ENCODE assay signal across 15 mouse cellular contexts in genomic region chr3:35403952-35404351, GRCm38 (mm10).
A peak's percentile ranks its signal among the peaks of the same experiment; 100 is the strongest.
DNase-seq lines count a peak whose midpoint lies in the region; ATAC-seq and TF ChIP-seq lines count a peak whose summit lies in the region.
"Had no signal": no experiment of that assay in that cellular context is flagged by ENCODE, and none has a peak within 500 bp of the region (broad histone marks: within the 10 kb centered on the region; RNA-seq: fewer than 3 reads in every experiment).

No protein-coding gene starts in this region.

- no peak overlapping the region for H3K4me3 ChIP-seq in midbrain, embryonic 11.5 days (ENCODE audit: low read depth, low read length)
- H3K4me3 ChIP-seq in midbrain, postnatal 0 days (ENCODE audit: low read depth, low read length) = no peak overlapping the region
- no peak overlapping the region for H3K4me3 ChIP-seq in forebrain, embryonic 11.5 days (ENCODE audit: low read depth, low read length)
- no peak overlapping the region for H3K4me3 ChIP-seq in hindbrain, embryonic 11.5 days (ENCODE audit: low read depth, low read length)
- no peak overlapping the region for H3K4me3 ChIP-seq in midbrain, embryonic 14.5 days (replicated peaks; ENCODE audit: low read depth, low read length)
- H3K4me3 ChIP-seq in liver, embryonic 11.5 days (ENCODE audit: low read depth, low read length) = no peak overlapping the region
- H3K4me3 ChIP-seq: limb, embryonic 15.5 days had no signal

- no peak overlapping the region for H3K4me2 ChIP-seq in midbrain, embryonic 11.5 days
- H3K4me2 ChIP-seq in midbrain, postnatal 0 days (ENCODE audit: low read depth, low read length, poor library complexity, severe bottlenecking) = no peak overlapping the region
- H3K4me2 ChIP-seq in forebrain, embryonic 11.5 days (ENCODE audit: low read depth, low read length, severe bottlenecking) = no peak overlapping the region
- H3K4me2 ChIP-seq in hindbrain, embryonic 11.5 days (replicated peaks; ENCODE audit: low read depth, low read length) = no peak overlapping the region
- H3K4me2 ChIP-seq in midbrain, embryonic 14.5 days (ENCODE audit: low read length) = no peak overlapping the region
- H3K4me2 ChIP-seq in liver, embryonic 11.5 days = no peak overlapping the region
- H3K4me2 ChIP-seq: limb, embryonic 15.5 days had no signal

- no peaks in the 10 kb centered on the region for H3K36me3 ChIP-seq in midbrain, embryonic 11.5 days (ENCODE audit: control insufficient read depth, insufficient read depth, low read length)
- H3K36me3 ChIP-seq in midbrain, postnatal 0 days (ENCODE audit: insufficient read depth, low read length) = no peaks in the 10 kb centered on the region
- no peaks in the 10 kb centered on the region for H3K36me3 ChIP-seq in forebrain, embryonic 11.5 days (ENCODE audit: control insufficient read depth, insufficient read depth, low read length)
- no peaks in the 10 kb centered on the region for H3K36me3 ChIP-seq in hindbrain, embryonic 11.5 days (ENCODE audit: control insufficient read depth, insufficient read depth, low read length)
- H3K36me3 ChIP-seq in midbrain, embryonic 14.5 days (ENCODE audit: control insufficient read depth, insufficient read depth, low read length) = no peaks in the 10 kb centered on the region
- no peaks in the 10 kb centered on the region for H3K36me3 ChIP-seq in liver, embryonic 11.5 days (ENCODE audit: control insufficient read depth, insufficient read depth, low read length)
- H3K36me3 ChIP-seq: limb, embryonic 15.5 days had no signal

- peak; percentile 88 for DNase-seq in midbrain, embryonic 11.5 days (ENCODE audit: low spot score, missing footprints)
- no peak for DNase-seq in midbrain, postnatal 0 days (ENCODE audit: low spot score)
- DNase-seq in forebrain, embryonic 11.5 days (ENCODE audit: low spot score) = no peak
- peak; percentile 36 for DNase-seq in hindbrain, embryonic 11.5 days (ENCODE audit: low spot score)
- peak; percentile 18 for DNase-seq in midbrain, embryonic 14.5 days
- no peak for DNase-seq in liver, embryonic 11.5 days (ENCODE audit: low spot score)
- DNase-seq in layer of hippocampus, postnatal 10 days (ENCODE audit: low spot score in 2 of 2) = no peak
- DNase-seq: cerebellum, adult 9-10 months; kidney, adult 2 months; kidney, postnatal 14 days; liver, postnatal 0 days; lung, postnatal 14 days; right cerebral cortex, postnatal 4 days; thymus, postnatal 25 days had no signal

- H3K4me1 ChIP-seq in midbrain, embryonic 11.5 days (ENCODE audit: control insufficient read depth, insufficient read depth, low read length) = peaks cover 7% of the 10 kb centered on the region
- no peaks in the 10 kb centered on the region for H3K4me1 ChIP-seq in midbrain, postnatal 0 days (ENCODE audit: insufficient read depth, low read length)
- H3K4me1 ChIP-seq in forebrain, embryonic 11.5 days (replicated peaks; ENCODE audit: control insufficient read depth, insufficient read depth, low read length) = peaks cover 10% of the 10 kb centered on the region; the same call in 1 of the 2 replicates
- no peaks in the 10 kb centered on the region for H3K4me1 ChIP-seq in hindbrain, embryonic 11.5 days (replicated peaks; ENCODE audit: control insufficient read depth, insufficient read depth, low read length)
- H3K4me1 ChIP-seq in midbrain, embryonic 14.5 days (ENCODE audit: control insufficient read depth, insufficient read depth, low read length) = no peaks in the 10 kb centered on the region
- H3K4me1 ChIP-seq in liver, embryonic 11.5 days (replicated peaks; ENCODE audit: control insufficient read depth, insufficient read depth, low read length) = no peaks in the 10 kb centered on the region

- peak overlapping the region; percentile 86 for H3K27ac ChIP-seq in midbrain, embryonic 11.5 days (ENCODE audit: low read depth, low read length)
- H3K27ac ChIP-seq in midbrain, postnatal 0 days (ENCODE audit: low read depth, low read length) = no peak overlapping the region
- H3K27ac ChIP-seq in forebrain, embryonic 11.5 days (ENCODE audit: low read depth, low read length) = peak overlapping the region; percentile 86
- peak overlapping the region; percentile 85 for H3K27ac ChIP-seq in hindbrain, embryonic 11.5 days (ENCODE audit: low read depth, low read length)
- H3K27ac ChIP-seq in midbrain, embryonic 14.5 days (replicated peaks; ENCODE audit: low read depth, low read length) = peak overlapping the region; percentile 73
- H3K27ac ChIP-seq in liver, embryonic 11.5 days (ENCODE audit: low read depth, low read length) = no peak overlapping the region
- H3K27ac ChIP-seq: limb, embryonic 15.5 days had no signal

- WGBS in midbrain, embryonic 11.5 days = 42% methylated on average over 5 of the region's 5 CpGs
- WGBS in midbrain, postnatal 0 days = 35% methylated on average over 5 of the region's 5 CpGs
- 41% methylated on average over 5 of the region's 5 CpGs for WGBS in forebrain, embryonic 11.5 days
- 47% methylated on average over 5 of the region's 5 CpGs for WGBS in hindbrain, embryonic 11.5 days
- WGBS in midbrain, embryonic 14.5 days = 25% methylated on average over 5 of the region's 5 CpGs
- WGBS in liver, embryonic 11.5 days = 78% methylated on average over 5 of the region's 5 CpGs

- TF ChIP-seq CTCF in midbrain, postnatal 0 days (IDR thresholded peaks at IDR 0.05) = no peak

- H3K9me3 ChIP-seq in midbrain, embryonic 11.5 days (ENCODE audit: control insufficient read depth, low read length) = no peaks in the 10 kb centered on the region
- H3K9me3 ChIP-seq in midbrain, postnatal 0 days (ENCODE audit: low read length) = no peaks in the 10 kb centered on the region
- H3K9me3 ChIP-seq in forebrain, embryonic 11.5 days (ENCODE audit: control insufficient read depth, low read length) = no peaks in the 10 kb centered on the region
- H3K9me3 ChIP-seq in hindbrain, embryonic 11.5 days (ENCODE audit: control insufficient read depth, low read length) = no peaks in the 10 kb centered on the region
- H3K9me3 ChIP-seq in midbrain, embryonic 14.5 days (ENCODE audit: control insufficient read depth, low read length) = no peaks in the 10 kb centered on the region
- H3K9me3 ChIP-seq in liver, embryonic 11.5 days (ENCODE audit: control insufficient read depth, low read length) = no peaks in the 10 kb centered on the region
- H3K9me3 ChIP-seq: limb, embryonic 15.5 days had no signal

- peak; percentile 59 for ATAC-seq in midbrain, embryonic 11.5 days (ENCODE audit: low FRiP score)
- ATAC-seq in midbrain, postnatal 0 days (ENCODE audit: low FRiP score) = no peak
- no peak for ATAC-seq in forebrain, embryonic 11.5 days (replicated peaks; ENCODE audit: low FRiP score)
- ATAC-seq in hindbrain, embryonic 11.5 days (ENCODE audit: low FRiP score) = 0 out of 2 replicates have a peak, but pooled peaks have one; percentile 48
- no peak for ATAC-seq in midbrain, embryonic 14.5 days (ENCODE audit: low FRiP score, low TSS enrichment)
- ATAC-seq in liver, embryonic 11.5 days (replicated peaks; ENCODE audit: low FRiP score) = no peak
- ATAC-seq: liver, postnatal 0 days had no signal

- H3K27me3 ChIP-seq in midbrain, embryonic 11.5 days (ENCODE audit: control insufficient read depth, insufficient read depth, low read length) = no peaks in the 10 kb centered on the region
- no peaks in the 10 kb centered on the region for H3K27me3 ChIP-seq in midbrain, postnatal 0 days (ENCODE audit: insufficient read depth, low read length)
- no peaks in the 10 kb centered on the region for H3K27me3 ChIP-seq in forebrain, embryonic 11.5 days (ENCODE audit: control insufficient read depth, insufficient read depth, low read length)
- no peaks in the 10 kb centered on the region for H3K27me3 ChIP-seq in hindbrain, embryonic 11.5 days (ENCODE audit: control insufficient read depth, insufficient read depth, low read length)
- H3K27me3 ChIP-seq in midbrain, embryonic 14.5 days (ENCODE audit: control insufficient read depth, insufficient read depth, low read length) = no peaks in the 10 kb centered on the region
- H3K27me3 ChIP-seq in liver, embryonic 11.5 days (replicated peaks; ENCODE audit: control insufficient read depth, insufficient read depth, low read length) = no peaks in the 10 kb centered on the region
- H3K27me3 ChIP-seq: limb, embryonic 15.5 days had no signal

- H3K9ac ChIP-seq in midbrain, embryonic 11.5 days (ENCODE audit: low read length) = peak overlapping the region; percentile 28; the same call in 1 of the 2 replicates
- H3K9ac ChIP-seq in midbrain, postnatal 0 days (replicated peaks; ENCODE audit: low read length, poor library complexity, severe bottlenecking) = no peak overlapping the region
- H3K9ac ChIP-seq in forebrain, embryonic 11.5 days (ENCODE audit: low read length) = no peak overlapping the region
- no peak overlapping the region for H3K9ac ChIP-seq in hindbrain, embryonic 11.5 days (ENCODE audit: low read depth, low read length)
- H3K9ac ChIP-seq in midbrain, embryonic 14.5 days (replicated peaks; ENCODE audit: low read length) = no peak overlapping the region
- H3K9ac ChIP-seq in liver, embryonic 11.5 days (ENCODE audit: low read depth, low read length) = no peak overlapping the region
- H3K9ac ChIP-seq: limb, embryonic 15.5 days; liver, postnatal 0 days had no signal

Comparison
In these comparisons a context has a peak if more than half of its experiments do, and no peak if none do; other contexts are left out.
1. ATAC-seq: peak in midbrain, embryonic 11.5 days (single experiment) and hindbrain, embryonic 11.5 days (single experiment); none in midbrain, postnatal 0 days (single experiment), forebrain, embryonic 11.5 days (single experiment), midbrain, embryonic 14.5 days (single experiment) and liver, embryonic 11.5 days (single experiment).
2. DNase-seq: peak in midbrain, embryonic 11.5 days (single experiment), hindbrain, embryonic 11.5 days (single experiment) and midbrain, embryonic 14.5 days (single experiment); none in midbrain, postnatal 0 days (single experiment), forebrain, embryonic 11.5 days (single experiment), liver, embryonic 11.5 days (single experiment) and layer of hippocampus, postnatal 10 days (0 of 2).
3. H3K27ac ChIP-seq: peak in midbrain, embryonic 11.5 days (single experiment), forebrain, embryonic 11.5 days (single experiment), hindbrain, embryonic 11.5 days (single experiment) and midbrain, embryonic 14.5 days (single experiment); none in midbrain, postnatal 0 days (single experiment) and liver, embryonic 11.5 days (single experiment).